Mouse (Mus musculus) urinary bladder, postnatal 10 days (tissue): ENCODE data around the gene Fhit.

Experiments used
- DNase-seq: peaks from one replicate; pipeline ENCODE4 v3.0.0; 2022; ENCODE audit warnings: low spot score

The Fhit gene

GRCm38 (mm10) chr14:10126536-10126935 is 1035.3 kb downstream of the Fhit start:
- no peak for DNase-seq

DNA sequence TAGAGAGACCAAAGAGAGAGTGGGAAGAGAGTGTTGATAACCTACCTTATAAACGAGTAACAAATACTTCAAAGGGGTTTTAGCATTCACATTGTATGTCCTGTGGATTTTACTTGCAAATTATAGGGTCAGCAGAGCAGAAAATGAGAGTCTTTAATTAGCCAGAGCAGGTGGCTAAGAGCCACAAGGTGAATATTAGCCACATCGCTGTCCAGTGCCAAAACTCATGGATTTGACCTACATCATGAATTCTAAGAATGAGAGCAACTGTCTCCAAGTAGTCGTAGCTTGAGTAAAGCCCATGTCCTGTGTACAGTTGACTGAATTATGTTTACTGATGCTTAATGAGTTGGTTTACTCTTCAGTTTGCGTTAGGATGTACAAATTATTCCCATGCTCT is 1039.7 kb downstream of the Fhit start:
- DNase-seq: no peak

GRCm38 (mm10) chr14:10096236-10096635 is 1065.6 kb downstream of the Fhit start:
- DNase-seq: no peak

- no peak for DNase-seq
Observed at GRCm38 (mm10) chr14:10079062-10079461, 1082.8 kb downstream of the Fhit start.

DNA sequence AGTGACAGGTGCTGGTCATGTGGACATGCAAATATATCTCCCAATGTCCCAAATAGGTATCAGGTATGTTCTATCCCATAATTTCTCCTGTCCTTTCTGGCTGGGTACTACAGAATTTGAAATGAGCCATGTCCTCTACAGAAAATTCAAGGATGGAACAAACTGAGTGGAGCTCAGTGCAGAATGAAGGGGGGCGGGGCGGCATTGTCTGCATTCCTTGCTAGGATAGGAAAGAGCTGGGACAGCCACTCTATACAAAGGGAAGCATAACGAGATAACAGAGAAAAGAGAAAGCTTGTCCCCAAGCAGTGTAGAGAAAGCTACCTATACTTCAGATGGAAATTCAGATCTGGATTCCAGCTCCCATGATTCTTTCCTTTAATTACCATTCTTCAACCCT is 1111.9 kb downstream of the Fhit start:
- no peak for DNase-seq

DNA sequence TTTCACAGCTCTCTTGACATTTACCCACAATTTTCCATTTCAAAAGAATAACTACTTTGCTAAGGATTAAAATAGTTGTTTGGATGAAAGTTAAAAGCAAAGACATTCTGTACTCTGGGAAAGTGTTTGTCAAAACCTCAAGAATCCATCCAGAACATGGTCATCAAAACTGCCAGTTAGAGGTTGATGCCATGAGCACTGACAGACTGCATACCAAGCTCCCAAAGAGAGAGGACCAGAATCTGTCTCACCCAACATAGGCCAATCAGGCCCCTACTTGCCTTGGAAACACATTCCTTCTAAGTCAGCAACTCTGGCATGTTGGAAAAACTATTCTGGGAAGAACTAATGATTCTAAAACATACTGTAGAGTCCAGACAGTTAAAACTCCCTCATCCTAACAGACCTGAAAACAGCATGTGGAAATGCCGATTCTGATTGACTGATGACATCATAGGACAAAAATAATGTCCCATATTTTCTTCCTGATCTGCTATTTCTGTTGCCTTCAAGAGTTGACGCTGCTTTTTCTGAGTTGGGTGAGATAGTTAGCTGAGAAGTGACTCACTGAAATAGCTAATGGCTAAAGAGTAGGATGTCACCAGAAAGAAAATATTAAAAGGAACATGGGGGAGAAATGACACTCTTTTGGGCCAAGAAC is 1114.6 kb downstream of the Fhit start:
- no peak for DNase-seq

DNA sequence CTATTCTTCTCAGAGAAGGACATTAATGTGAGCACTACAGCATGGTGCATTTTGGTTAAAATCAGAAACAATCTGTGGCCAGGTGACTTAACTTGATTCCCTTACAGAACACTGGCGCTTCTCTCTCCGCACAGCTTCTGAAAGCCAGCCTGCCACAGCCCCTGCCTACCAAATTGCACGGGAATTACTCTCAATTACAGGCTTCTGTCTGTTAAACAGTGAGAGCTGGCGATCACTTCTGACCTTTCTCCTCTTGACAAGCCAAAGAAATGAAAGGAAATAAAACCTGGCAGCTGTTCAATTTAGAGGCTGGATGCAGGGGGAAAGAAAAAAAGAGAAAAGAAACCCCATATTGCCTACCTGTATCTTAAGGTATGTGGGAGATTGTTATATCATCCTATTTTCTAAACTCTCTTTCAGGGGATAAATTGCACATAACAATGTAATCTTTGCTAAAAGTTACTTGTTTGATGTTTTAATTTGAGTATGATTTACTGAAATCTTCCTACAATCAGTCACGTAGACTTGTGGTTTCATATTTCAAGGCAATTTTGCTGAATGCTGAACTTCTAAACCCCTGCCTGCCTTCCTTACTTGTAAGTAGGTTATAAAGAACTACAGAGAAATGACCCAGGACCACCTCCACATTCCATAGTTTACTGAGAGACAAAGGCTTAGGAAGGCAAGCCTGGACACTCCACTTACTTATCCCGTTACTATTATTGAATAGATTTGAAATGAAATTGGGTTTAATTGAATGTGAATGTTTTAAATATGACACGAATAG is 1115.3 kb downstream of the Fhit start:
- DNase-seq: no peak

GRCm38 (mm10) chr14:10038021-10038420 is 1123.8 kb downstream of the Fhit start:
- DNase-seq: no peak

DNA sequence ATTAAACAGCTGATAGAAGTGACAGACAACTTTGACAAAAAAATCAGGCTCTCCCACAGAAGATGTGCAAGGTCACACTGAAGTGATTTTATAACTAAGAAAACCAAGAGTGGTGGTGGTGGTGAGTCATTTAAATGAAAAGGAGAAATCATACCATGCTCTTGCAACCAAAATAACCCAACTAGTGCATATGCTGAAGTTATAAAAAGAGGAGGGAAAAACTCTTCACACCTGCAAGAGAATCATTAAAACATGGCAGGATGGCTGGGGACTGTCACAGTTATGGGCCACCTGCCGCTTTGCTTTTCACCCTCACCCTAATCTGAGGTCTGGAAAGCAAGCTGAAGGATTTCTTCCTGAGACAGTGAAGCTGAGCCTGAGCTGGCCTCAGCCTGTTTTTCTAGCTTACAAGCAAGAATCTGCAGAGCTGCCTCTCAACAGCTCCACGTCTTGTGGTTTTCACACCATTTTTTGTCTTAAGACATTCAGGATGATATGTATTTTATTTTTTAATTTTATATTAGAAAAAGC is 1125.1 kb downstream of the Fhit start:
- DNase-seq: no peak

DNA sequence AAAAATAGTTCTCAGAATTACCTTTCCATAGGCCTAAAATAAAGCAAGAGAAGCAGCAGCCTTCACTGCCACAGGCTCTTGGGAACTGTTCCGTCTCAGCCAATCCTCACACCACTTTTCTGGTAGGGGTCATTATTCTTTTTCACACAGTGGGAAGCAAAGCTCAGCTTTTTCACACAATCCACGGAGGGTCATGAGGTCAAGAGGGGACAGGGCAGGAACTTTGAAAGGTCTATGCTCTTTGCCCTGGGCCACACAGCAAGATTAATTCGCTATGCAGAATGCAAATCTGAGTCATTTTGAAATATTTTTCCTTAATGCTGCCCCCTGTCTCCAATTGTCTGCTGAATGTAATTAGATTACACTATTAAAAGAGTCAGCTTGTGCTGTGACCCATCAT is 1126.2 kb downstream of the Fhit start:
- DNase-seq: no peak

GRCm38 (mm10) chr14:10035270-10035669 is 1126.6 kb downstream of the Fhit start:
- no peak for DNase-seq

DNA sequence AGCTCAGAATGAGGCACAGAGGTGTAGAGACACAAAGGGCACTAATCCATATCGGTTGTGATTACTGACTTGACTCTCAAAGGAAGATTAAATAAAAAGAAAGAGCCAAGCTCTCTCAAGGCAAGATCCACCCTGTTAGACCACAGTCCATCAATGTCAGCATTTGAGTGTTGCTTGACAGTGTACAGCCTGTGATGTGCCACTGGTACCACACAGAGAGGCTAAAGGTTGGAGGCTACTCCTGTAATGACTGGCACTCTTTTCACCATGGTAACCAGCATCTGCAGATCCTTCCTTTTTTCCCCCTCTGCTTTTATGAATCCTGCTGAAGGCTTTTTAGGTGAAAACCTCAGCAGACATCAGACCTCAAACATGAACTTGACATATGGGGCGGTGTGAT is 1138.5 kb downstream of the Fhit start:
- DNase-seq: no peak

GRCm38 (mm10) chr14:10022304-10022703 is 1139.5 kb downstream of the Fhit start:
- no peak for DNase-seq

DNA sequence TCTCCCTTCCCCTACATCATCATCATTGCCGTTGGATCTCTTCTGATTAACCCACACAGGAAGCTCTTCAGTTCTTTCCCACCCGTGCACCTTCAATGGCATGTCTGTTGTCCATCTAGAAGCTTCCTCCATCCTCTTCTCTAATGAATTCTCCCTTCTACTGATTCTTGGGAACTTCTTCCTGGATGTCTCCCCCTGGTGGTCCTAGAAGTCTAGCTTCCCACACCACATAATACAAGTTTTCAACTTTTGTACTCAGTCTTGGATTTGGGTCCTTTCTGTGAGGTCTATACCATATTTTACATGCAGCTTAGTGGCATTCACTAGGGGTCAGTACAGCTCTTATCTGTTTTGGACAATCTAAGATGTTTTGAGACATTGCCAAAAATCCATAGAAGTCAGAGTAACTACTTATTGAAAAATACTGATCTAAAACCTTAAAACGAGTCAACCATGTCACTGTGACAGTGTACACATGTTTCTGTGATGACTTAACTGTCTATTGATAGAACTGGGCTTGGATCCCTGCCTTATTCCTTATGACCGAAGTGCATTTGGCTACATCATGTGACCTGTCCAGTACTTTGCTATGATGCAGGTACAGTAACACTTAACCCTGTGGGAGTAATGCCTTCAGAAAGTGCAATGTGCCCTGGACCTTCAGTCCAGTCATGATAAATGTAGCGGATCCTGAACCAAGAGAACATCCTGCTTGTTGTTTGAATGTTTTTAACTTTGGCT is 1141.3 kb downstream of the Fhit start:
- DNase-seq: no peak

DNA sequence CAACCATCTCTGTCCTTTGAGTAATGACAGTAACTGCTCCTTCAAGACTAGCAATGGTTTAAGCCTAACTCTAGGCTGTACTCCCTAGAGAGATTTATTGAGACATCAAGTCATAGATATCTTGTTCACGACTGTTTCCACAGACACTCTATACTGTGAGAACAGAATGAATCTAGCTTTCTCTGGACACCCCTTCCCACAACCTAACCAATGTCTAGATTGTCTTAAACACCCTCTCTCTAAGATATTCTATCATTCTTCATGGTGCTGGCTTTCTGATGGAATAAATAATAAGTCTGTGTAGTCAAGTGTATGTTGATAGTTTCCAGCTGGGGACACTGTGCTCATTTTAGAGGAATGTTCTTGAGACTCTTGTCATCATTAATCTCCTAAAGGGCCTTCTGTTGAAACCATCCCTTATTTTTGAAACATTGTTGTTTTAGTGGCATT is 1148.0 kb downstream of the Fhit start:
- DNase-seq: no peak

GRCm38 (mm10) chr14:10013003-10013816 is 1148.6 kb downstream of the Fhit start:
- DNase-seq: no peak

- DNase-seq: no peak
Observed at GRCm38 (mm10) chr14:10006278-10006677, 1155.6 kb downstream of the Fhit start.

GRCm38 (mm10) chr14:10003847-10004246 is 1158.0 kb downstream of the Fhit start:
- no peak for DNase-seq

GRCm38 (mm10) chr14:9990677-9991076 is 1171.2 kb downstream of the Fhit start:
- DNase-seq: no peak

DNA sequence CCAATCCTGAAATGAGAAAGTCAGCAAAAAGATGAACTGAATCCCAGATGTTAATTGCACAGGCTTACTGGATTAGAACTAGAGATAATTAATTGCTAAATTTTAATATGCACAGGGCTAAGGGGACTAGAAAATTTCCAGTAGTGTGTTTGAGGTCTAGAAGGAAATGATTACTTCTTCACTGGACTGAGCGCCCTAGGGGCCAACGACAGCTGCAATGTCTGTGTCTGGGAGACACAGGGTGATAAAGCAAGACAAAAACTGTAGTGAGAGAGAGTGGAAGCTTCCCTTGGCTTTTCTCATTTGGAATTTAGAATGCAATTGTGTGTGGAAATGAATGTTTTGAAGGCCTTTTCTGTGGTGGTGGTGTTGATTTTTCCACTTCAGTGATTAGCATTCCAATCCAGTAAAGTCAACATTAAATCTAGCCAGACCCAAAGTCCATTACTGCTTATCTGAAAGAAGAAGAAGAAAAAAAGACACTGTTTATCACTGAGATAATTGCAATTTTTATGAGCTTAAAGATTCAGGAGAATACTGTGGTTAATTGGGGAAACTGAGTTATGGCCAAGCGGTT is 1184.8 kb downstream of the Fhit start:
- DNase-seq: no peak

GRCm38 (mm10) chr14:9974402-9974801 is 1187.4 kb downstream of the Fhit start:
- no peak for DNase-seq
